Mouse (Mus musculus) CD4-positive, CD25-positive, alpha-beta regulatory T cell, adult 4 months (primary cell): Measurements from ENCODE around the gene Gm11032. TPM values are rescaled to one million over a fixed set of nuclear protein-coding genes. Genes with fewer than 3 reads are reported as not detected.
"Not testable (repeated sequence)": the region's sequence is repeated elsewhere in the genome, so short reads cannot be mapped to it uniquely, and the experiment has no call there.

Source experiments
- ATAC-seq: one replicate; pipeline ENCODE4 v1.8.0; 2017
- polyA plus RNA-seq, 2 experiments: library from polyadenylated mRNA; unstranded; fragments of 100-300 nt; shearing (Covaris generic); gene quantifications; one replicate each; pipeline ENCODE4 v1.2.1; 2017

Gene Gm11032
- polyA plus RNA-seq, 2 experiments from 2014 or later = not detected

DNA sequence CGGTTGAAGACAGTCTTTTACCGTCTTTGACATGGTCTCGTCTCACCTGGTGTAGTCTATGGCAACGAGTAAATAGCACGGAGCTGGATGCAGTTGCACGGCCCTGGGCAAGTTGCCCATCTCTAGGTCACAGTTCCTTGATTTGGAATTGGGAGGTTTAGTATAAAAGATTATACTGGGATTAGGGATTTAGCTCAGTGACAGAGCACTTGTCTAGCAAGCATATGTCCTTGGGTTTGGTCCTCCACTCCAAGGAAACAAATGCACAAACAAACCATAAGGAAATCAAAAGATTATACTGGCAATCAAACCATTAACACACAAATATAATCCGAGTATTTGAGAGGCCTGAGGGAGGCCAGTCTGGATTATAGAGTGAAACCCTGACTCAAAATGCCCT is 7.8 kb downstream of the Gm11032 start:
- ATAC-seq = no peak

DNA sequence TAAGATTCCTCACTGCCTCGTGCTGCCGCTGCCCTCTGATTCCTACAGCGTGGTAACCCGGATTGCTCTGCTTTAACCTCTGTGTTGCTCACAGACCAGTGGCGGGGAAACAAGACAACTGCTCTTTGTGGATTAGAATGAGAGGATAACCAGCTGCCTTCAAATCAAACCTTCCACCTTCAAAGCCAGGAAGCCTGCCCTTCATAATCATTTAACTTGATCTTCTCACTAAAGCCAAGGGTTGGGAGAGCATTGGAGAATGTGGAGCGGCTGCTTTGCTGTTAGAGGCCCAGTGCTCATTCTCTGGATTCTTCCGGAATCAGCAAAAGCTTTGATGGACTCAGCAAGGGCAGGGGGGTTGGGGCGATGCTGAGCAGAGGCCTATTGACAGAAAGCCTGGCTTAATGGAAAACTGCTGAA is 10.0 kb downstream of the Gm11032 start:
- no peak for ATAC-seq

DNA sequence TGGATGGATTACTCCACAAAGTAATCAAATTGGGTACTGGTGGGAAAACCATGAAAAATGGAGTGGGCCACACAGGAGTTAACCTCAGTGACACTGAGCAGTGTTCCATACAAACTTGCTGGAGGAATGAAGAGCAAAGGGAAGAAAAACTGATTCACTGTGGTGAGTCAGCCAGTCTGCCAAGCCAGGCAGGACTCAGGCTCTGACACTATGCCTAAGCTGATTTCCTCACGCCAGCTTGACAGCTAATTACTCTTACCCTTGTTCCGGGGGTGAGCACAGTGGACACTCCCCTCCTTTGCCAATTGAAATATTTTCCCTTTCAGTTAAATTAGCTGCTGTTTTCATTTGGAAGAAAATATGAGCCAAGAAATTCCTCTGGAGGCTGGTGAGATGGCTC is 13.6 kb downstream of the Gm11032 start:
- ATAC-seq = no peak

DNA sequence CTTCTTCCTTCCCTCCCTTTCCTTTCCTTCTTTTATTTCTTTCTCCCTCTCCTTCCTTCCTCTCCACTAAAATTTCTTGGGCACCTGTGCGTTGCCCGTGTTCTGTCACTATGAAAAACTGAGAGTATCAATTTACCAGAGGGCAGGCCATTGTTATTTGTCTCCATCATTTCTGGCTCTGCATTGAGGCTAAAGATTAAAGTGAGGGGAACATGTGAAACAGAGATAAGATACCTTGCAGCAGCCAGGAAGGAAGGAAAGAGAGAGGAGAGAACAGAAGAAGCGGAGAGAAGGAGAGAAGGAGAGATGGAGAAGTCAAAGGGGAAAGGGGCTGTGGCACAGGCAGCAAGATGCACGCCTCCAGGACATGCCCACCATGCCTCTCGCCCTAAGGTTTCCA is 14.5 kb downstream of the Gm11032 start:
- no peak for ATAC-seq

DNA sequence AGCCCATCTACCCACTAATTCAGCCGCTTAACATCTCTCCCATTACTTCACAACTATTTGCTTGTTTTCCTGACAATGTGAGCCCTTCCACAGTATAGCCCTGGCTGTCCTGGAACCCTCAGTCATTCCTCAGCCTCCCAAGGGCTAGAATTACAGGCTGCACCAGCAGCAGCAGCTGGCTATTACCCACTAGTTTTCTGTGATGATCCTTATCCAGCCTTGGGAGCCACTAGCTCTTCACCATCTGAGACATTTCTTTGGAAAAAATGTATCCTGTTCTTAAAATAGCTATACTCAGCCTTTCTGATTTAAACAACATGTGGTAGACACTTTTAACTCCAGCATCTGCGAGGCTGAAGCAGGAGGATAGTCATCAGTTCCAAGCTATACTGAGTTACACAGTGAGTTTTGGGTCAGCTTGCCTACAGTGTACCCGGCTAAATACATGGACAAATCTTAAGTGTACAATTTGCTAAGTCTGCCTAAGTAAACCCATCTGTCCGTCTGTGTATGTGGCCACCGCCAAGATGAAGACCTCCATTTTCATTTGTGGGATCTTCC is 17.0 kb downstream of the Gm11032 start:
- no peak for ATAC-seq

DNA sequence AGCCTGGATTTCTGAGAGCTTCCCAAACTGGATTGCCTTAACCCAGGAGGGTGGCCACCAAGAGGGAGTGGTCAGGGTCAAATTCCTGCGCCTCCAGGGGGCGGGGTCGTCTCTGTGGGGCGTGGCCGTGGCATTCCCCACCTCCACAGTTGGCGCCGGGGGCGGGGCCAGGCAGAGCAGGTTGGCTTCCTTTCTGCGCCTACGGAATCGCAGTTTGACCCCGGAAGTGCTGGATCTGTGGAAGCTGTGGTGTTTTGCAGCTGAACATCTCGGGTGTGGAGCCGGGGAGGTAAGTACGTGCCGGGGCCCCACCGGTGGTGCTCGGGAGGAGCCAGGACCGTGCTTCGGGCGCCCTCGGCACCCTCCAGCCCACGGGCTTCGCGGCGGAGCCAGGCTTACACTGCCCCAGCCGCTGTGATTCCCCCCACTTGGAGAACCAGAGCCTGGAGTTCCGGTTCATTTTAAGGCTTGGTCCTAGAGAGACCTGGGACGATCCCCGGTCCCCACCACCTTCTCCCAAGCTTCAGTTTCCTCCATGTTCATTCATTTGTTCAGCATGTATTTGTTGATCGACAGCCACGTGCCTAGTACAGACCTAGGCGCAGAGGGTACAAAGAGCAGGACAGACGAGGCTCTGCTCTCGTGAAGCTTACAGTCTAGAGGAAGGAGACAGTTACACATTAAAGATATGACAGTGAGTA is 17.8 kb downstream of the Gm11032 start, which contains the start of gene Ascc2:
Gene Ascc2 (plus strand): TSS at position 214 of the 701 bp plus-strand sequence.
- ATAC-seq = peak; percentile 97

DNA sequence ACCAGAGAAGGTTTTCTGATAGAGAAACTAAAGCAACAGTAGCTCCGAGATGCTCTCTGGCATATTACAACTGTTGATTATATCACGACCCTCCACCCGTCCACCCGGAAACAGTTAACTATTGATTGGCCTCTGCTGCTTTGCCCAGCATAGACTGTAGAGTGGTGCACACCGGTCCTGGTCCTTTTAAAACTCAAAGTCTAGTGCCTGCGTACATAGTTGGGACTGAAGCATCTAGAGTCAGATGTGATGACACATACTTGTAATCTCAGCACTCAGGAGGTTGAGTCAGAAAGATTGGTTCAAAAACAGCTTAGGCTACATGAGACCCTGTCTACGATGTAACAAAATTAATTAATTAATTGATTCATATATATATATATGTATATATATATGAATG is 18.4 kb downstream of the Gm11032 start:
- no peak for ATAC-seq

DNA sequence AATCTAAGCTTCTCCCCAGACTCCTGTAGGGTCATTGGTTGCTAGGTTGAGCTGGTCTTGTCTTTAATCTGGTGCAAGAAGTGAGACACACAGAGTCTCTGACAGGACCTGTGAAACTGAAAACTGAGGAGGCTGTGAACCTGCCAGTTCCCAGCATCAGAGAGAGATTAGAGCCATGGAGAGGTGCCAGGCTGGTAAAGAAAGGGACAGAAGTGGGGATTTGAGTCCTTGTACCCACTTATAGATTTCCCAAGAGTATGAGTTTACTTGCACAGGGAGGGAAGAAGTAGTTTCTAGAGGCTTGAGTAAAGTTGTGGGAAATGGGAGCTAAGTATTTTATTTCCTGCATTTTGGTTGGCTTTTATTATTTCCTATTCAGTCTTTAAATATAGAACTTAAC is 21.3 kb downstream of the Gm11032 start:
- no peak for ATAC-seq

DNA sequence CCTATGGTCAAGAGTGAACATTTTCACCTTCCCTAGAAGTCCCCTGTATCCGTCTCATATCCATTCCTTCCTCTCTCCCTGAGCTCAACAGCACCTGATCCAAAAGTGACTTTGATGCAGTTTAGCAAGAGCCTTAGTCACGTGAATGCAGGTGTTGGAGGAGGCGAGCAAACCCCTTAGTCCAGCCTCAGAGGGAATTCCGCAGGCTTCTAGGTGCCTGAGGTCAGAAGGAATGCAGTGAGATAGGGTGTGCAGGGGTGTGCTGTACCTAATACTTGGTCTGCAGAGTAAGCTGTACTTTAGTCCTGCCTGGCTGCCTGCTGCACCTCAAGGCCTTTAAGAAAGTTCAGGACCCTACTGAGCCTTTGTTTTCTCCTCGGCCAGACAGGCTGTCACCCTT is 23.9 kb downstream of the Gm11032 start:
- no peak for ATAC-seq

DNA sequence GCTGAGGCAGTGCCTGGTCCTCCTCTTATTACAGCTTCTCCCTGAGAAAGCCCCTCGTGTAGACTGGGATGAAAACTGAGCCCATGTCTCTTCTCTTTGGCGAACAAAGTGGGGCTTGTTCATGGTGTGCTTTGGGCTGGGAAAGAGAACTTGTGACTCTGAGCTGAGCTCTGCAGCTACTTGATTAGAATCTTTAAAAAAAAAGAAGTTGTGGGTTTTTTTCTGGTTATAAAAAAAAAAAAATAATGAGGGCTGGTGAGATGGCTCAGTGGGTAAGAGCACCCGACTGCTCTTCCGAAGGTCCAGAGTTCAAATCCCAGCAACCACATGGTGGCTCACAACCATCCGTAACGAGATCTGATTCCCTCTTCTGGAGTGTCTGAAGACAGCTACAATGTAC is 25.3 kb downstream of the Gm11032 start:
- not testable (repeated sequence) for ATAC-seq

DNA sequence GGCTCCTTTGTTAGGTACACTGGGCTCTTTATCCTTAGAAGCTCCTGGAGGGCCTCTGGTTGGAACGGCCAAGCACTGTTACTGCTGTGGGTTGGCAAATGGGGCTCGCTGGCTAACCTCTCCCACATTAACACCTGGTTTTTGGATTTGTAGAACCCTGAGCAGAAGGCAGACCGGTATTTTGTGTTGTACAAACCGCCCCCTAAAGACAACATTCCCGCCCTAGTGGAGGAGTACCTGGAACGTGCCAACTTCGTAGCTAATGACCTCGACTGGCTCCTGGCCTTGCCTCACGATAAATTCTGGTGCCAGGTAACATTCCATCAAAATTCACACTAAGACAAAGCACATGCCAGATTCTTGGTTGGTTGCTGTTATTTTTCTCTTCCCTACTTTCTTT is 26.5 kb downstream of the Gm11032 start:
- ATAC-seq = no peak

DNA sequence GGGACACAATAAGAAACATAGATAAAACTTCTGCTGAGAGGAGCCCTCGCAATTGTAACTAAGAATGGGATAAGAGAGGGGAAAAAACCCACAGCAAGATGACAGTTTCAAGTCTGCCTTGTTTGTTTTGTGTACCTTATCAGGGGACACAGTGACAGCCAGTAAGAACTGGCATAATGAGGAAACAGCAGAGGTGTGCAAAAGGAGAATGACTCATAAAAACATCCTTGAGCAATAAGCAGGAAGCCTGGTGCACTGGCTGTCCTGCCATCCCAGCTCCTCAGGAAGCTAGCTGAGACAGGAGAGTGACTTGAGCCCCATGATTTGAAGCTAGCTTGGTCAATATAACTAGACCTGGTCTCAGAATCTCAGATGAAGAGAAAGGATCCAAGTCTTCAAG is 40.0 kb downstream of the Gm11032 start:
- no peak for ATAC-seq

DNA sequence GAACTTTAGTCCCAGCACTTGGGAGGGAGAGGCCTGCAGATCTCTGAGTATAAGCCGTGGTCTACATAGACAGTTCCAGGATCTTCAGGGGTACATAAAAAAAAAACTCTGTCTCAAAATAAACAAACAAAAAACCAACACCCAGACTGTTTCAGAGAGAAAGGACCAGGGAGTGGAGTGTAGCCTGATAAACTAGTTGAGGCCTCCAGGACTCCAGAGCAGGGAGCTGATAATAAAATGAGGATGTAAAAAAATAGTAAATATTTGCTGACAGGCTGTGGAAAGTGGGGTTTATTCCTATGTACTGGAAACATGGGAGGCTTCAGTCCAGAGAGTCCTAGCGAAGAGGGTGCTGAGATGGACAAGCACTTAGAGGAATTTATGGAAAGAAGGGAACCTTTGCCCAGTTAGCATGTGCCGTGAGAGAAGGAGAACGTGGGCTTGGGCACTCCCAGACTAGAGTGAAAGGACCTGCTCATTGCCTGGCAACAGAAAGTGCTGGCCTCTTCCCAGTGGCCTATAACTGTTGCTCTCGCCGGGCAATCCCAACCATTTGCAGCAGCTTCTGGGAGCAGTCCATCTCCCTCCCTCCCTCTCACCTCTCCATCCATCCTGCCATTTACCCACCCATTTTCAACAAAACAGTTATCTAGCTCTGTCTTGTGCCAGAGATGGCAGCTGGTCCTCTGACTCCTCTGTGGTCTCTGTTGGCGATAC is 40.6 kb downstream of the Gm11032 start:
- no peak for ATAC-seq

DNA sequence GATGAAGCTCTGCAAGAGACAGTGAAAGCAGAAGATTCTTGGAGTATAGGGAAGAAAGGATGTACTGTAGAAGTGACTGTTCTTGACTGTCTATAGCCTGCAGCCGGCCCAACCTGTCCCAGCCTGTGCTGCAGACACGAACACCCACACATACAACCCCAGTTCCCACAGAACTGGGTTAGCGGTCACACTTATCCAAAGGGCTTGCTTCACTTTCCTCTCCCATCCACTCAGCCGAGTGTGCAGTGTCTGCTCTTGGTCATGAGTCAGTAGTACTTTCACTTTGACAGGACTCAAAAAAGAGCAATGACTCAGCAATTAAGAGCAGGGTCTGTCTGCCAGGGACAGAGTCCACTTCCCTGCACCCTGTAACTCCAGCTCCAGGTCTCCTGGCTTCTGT is 41.5 kb downstream of the Gm11032 start:
- no peak for ATAC-seq

DNA sequence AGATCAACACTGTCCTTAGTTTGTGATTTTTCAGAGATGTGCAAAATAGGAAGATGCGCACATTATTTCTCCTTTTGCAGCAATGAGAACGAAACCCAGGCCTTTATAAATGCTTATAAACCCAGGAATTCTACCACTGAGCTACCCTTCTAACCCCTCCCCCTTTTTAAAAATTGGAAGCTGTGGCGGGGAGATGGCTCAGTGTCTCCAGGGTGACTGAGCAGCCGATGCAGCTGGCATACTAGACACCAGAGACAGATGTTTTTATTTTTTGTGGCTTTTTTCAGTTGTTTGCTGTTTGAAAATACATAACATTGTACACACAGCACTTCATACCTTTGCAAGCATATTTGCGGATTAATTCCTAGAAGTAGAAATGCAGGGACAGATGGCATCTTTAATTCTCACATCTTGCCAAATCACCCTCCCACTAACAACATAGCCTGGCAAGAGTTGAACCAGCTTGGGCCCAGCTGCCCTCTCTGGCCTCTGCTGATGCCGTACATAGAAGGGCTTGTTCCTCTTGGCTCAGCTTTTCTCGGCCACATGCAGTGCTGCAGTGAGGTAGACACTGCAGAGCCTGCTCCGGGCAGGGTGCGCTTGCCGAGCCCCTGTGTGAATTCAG is 42.1 kb downstream of the Gm11032 start:
- ATAC-seq = no peak

DNA sequence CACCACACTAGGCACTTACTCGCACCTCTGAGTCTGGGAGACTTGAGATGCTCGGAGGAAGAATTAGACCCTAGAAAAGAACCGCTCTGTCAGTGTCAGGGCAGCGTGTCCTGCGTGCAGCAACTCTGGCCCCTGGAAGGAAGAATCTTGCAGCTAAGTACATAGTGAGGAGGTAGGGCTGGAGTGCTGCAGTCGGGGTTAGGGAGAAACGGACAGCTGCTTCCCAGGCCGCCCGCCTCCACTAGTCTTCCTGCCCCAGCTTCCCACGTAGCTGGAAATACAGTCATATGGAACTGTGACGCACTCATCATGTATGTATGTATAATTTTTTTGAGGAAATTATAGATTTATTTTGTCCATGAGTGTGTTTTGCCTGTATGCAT is 42.6 kb downstream of the Gm11032 start:
- no peak for ATAC-seq

Other genes with a start within 250 kb of the Gm11032 start
- under 1 TPM; 0.42 to 0.98 TPM for gene Hormad2, start 179.0 kb upstream of the Gm11032 start, polyA plus RNA-seq
- gene Mtmr3, start 25.2 kb upstream of the Gm11032 start, polyA plus RNA-seq = 10 to 100 TPM; 34.7 to 42.2 TPM
- gene Ascc2, start 17.7 kb downstream of the Gm11032 start, polyA plus RNA-seq = 10 to 100 TPM; 30.6 to 51.0 TPM
- gene Uqcr10, start 84.3 kb downstream of the Gm11032 start, polyA plus RNA-seq = 100 to 1,000 TPM; 400 to 440 TPM
- 100 to 1,000 TPM; 133 to 152 TPM for gene Zmat5, start 84.6 kb downstream of the Gm11032 start, polyA plus RNA-seq
- under 1 TPM in 1 of 2 experiments, not detected in 1; 0.24 TPM for gene Cabp7, start 126.7 kb downstream of the Gm11032 start, polyA plus RNA-seq
- gene Nf2, start 229.5 kb downstream of the Gm11032 start, polyA plus RNA-seq = 10 to 100 TPM; 19.2 to 24.2 TPM